Mouse (Mus musculus) liver, embryonic 15.5 days (tissue): Measurements from ENCODE around the gene Nacc1. TPM values are rescaled to one million over a fixed set of nuclear protein-coding genes. Genes with fewer than 3 reads are reported as not detected.

Source experiments
- ATAC-seq: fragments of 200-750 bp; cut with Nextera tagmentation; 2 replicates; pipeline ENCODE4 v1.8.0; 2017; ENCODE audit warnings: moderate number of reproducible peaks, mild to moderate bottlenecking, moderate library complexity; ENCODE audit not compliant: insufficient read depth
- H3K27ac ChIP-seq: fragments of 300-500 bp; sonication (generic); replicated peaks from 2 replicates; pipeline ENCODE4 v1.5.1; 2015; ENCODE audit warnings: mild to moderate bottlenecking, inconsistent platforms
- H3K27me3 ChIP-seq: fragments of 300-500 bp; sonication (generic); 2 replicates; pipeline ENCODE4 v1.6.1; 2015; ENCODE audit warnings: mild to moderate bottlenecking, inconsistent platforms
- H3K36me3 ChIP-seq: fragments of 300-500 bp; sonication (generic); replicated peaks from 2 replicates; pipeline ENCODE4 v1.6.1; 2015; ENCODE audit warnings: moderate library complexity, mild to moderate bottlenecking, inconsistent platforms
- H3K4me1 ChIP-seq: fragments of 300-500 bp; sonication (generic); replicated peaks from 2 replicates; pipeline ENCODE4 v1.6.1; 2015; ENCODE audit warnings: inconsistent platforms
- H3K4me2 ChIP-seq: fragments of 300-500 bp; sonication (generic); 2 replicates; pipeline ENCODE4 v1.6.1; 2015; ENCODE audit warnings: moderate library complexity, mild to moderate bottlenecking, inconsistent platforms
- H3K4me3 ChIP-seq: fragments of 300-500 bp; sonication (generic); replicated peaks from 2 replicates; pipeline ENCODE4 v1.5.1; 2015; ENCODE audit warnings: mild to moderate bottlenecking, inconsistent platforms
- H3K9ac ChIP-seq: fragments of 300-500 bp; sonication (generic); 2 replicates; pipeline ENCODE4 v1.6.1; 2015; ENCODE audit warnings: moderate library complexity, mild to moderate bottlenecking, inconsistent platforms
- H3K9me3 ChIP-seq: fragments of 300-500 bp; sonication (generic); replicated peaks from 2 replicates; pipeline ENCODE4 v1.6.1; 2016; ENCODE audit warnings: inconsistent platforms
- WGBS: fragments of 180-500 bp; shearing (Covaris S2); methylation state at CpG from one replicate; pipeline ENCODE4 v1.1.7; 2015; ENCODE audit warnings: mixed read lengths; ENCODE audit not compliant: insufficient replicate concordance; 5-methylcytosine and 5-hydroxymethylcytosine counted together
- polyA plus RNA-seq: library from polyadenylated mRNA; unstranded; fragments of >200 nt; fragmentation: Nextera tagmentation; extraction: Ambion mirVana; gene quantifications from 2 replicates; pipeline ENCODE4 v1.2.1, GENCODE M21; 2015

The Nacc1 gene
- polyA plus RNA-seq, 1 experiment from 2014 or later, result 6.2 TPM

DNA sequence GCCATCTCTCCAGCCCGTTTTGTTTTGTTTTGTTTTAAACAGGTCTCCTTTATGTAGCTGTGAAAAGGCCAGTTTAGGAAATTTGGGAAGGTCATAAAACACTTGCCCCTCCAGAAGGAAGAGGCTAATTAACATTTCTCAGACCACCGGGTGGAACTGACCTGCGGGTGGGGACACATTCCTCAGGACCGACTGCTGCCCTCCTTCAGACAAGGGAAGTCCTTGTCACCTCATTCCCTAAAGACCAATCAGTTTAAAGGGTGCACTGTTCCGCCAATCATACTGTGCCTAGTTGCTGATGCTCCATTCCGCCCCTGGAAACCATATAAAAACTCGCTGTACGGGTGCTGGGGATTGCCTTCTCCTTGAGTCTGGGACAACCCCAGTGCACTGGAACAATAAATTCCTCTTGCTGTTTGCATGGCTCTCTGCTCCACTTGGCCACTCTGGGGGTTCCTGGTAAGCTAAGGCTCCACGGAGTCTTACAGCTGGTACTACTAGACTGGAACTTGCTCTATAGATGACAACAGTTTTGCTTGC is 34.5 kb downstream of the Nacc1 start:
- no peak overlapping the region; the same call in 1 of the 2 replicates for H3K9ac ChIP-seq
- 54% methylated on average over 9 of the region's 9 CpGs for WGBS
- peaks cover 47% of the 10 kb centered on the region for H3K4me1 ChIP-seq

DNA sequence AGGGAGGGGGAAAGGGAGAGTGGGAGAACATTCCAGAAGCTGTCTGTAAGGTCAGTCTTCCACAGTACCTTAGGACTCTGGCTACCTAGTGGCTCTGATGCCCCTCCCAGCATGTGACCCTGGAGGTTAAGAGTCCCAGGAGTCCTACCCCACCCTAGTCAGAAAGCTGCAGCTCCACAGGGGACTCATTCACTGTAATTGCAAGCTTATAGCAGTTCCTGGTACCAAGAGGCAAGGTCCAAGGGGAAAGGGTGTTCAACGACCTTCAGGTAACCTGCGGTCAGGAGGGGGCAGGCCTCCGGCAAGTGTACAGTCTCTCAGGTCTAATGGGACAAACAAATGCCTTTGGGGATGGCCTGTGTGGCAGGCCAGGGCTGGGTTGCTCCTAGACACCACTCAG is 37.4 kb downstream of the Nacc1 start:
- Histone ChIP-seq H3K4me2 (no peak overlapping the region), H3K9me3 (no peaks in the 10 kb centered on the region), H3K27me3 (peaks cover 10% of the 10 kb centered on the region; the same call in 1 of the 2 replicates), H3K27ac (no peak overlapping the region; the same call in 1 of the 2 replicates), H3K9ac (no peak overlapping the region), H3K4me3 (no peak overlapping the region), H3K4me1 (peaks cover 28% of the 10 kb centered on the region), H3K36me3 (no peaks in the 10 kb centered on the region)
- WGBS, result 57% methylated on average over 3 of the region's 3 CpGs
- ATAC-seq, result no peak

More for the DNA sequence above, 34.5 kb downstream of the Nacc1 start:
- H3K27me3 ChIP-seq, result peaks cover 24% of the 10 kb centered on the region
- H3K9me3 ChIP-seq, result no peaks in the 10 kb centered on the region
- ATAC-seq, result no peak
- H3K4me3 ChIP-seq, result 0 out of 2 replicates have a peak overlapping the region, but pooled peaks have one; percentile 11
- no peaks in the 10 kb centered on the region for H3K36me3 ChIP-seq
- peak overlapping the region; percentile 20 for H3K4me2 ChIP-seq
- H3K27ac ChIP-seq, result peak overlapping the region; percentile 38; the same call in 1 of the 2 replicates

DNA sequence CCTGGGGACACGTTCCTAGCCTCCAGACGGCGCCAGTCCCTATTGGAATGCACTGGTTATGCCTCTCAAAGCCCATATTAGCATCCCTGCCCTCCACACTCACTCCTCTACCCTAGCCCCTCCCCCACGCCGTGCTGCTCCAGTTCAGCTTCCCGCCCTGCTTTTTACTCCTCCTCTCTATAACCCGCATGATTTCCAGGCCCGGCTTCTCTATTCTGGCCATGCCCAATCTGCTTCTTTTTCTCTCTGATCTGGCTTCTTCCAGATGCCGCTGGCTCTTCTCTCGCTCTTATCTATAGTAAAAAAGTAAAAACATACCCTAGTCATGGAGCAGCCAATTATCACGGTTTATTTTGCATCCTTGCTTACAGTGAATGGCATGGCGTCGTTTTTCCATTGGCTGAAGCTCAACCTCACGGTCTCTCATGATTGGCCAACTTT is 40.2 kb downstream of the Nacc1 start:
- Histone ChIP-seq H3K36me3 (no peaks in the 10 kb centered on the region), H3K27me3 (no peaks in the 10 kb centered on the region), H3K27ac (peak overlapping the region; percentile 42; the same call in 1 of the 2 replicates), H3K4me1 (peaks cover 14% of the 10 kb centered on the region), H3K4me2 (peak overlapping the region; percentile 53), H3K4me3 (no peak overlapping the region), H3K9me3 (no peaks in the 10 kb centered on the region), H3K9ac (no peak overlapping the region)
- ATAC-seq, result peak; percentile 34; the same call in 1 of the 2 replicates
- WGBS, result 10% methylated on average over 14 of the region's 14 CpGs

DNA sequence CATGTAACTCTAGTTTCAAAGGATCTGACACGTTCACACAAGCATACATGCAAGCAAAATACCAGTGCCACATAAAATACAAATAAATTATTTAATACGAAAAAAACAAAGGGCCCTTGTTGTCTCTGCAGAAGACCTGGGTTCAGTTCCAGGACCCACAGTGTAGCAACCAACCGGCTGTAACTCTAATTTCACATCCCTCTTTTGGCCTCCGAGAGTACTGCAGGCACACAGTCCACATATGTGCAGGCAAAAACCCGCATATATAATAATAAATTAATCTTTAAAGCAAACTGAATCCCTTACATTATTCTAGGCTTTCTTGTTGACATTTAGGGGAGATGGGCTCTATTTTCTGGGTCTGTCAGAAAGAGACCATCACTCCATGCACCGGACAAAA is 40.9 kb downstream of the Nacc1 start:
- 46% methylated on average over 6 of the region's 6 CpGs for WGBS
- no peak for ATAC-seq
- H3K4me1 ChIP-seq, result peaks cover 17% of the 10 kb centered on the region

DNA sequence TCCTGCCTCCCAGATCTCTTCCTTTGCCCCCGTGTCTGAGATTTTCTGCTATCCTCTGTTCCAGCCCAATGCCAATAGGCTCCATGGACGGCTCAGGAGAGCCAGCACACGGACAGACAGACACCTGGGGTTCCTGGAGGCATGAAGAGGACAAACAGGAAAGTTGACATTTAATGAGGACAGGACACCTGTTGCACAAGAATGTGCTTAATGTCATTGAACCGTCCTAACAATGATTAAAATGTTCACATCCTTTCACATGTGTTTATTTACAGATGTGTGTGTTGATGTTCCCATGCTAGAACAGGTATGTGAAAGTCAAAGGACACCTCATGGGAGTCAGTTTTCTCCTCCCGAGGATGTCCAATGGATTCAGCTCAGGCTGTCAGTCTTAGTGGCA is 44.6 kb downstream of the Nacc1 start:
- 65% methylated on average over 5 of the region's 5 CpGs for WGBS
- Histone ChIP-seq H3K4me1 (peaks cover 29% of the 10 kb centered on the region), H3K4me2 (no peak overlapping the region), H3K36me3 (no peaks in the 10 kb centered on the region), H3K4me3 (no peak overlapping the region), H3K9ac (no peak overlapping the region), H3K27me3 (peaks cover 5% of the 10 kb centered on the region), H3K9me3 (no peaks in the 10 kb centered on the region), H3K27ac (no peak overlapping the region)
- no peak for ATAC-seq

More for the DNA sequence above, 40.9 kb downstream of the Nacc1 start:
- H3K4me2 ChIP-seq, result peak overlapping the region; percentile 53; the same call in 1 of the 2 replicates
- H3K9me3 ChIP-seq, result no peaks in the 10 kb centered on the region
- H3K36me3 ChIP-seq, result no peaks in the 10 kb centered on the region
- no peak overlapping the region for H3K9ac ChIP-seq
- no peak overlapping the region for H3K4me3 ChIP-seq
- H3K27me3 ChIP-seq, result no peaks in the 10 kb centered on the region
- no peak overlapping the region for H3K27ac ChIP-seq

DNA sequence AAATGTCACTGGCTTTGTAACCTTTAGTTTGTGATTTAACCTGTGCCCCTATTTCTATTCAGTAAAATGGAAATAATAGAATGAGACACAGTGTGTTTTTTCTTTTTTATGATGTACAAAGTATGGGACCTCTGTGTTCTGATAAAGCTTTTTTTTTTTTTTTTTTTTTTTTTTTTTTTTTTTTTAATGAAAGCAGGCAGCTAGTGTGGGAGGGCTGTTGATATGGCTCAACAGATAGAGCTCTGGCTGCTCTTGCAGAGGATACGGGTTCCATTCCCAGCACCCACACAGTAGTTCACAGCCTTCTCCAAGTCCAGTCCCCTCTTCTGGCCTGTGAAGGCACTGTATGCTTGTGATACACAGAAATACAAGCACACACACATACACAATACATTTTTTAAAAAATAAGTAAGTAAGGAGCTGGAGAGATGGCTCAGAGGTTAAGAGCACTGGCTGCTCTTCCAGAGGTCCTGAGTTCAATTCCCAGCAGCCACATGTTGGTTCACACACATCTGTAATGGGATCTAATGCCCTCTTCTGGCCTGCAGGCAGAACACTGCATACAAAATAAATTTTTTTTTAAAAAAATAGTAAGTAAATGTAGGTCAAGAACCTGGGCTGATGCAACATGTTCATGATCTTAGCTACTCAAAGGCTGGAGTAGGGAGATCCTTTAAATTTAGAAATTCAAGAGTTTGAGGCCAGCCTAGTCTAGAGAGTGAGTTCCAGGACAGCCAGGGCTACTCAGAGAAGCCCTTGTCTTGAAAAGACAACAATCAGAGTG is 45.9 kb downstream of the Nacc1 start:
- no peak overlapping the region for H3K4me3 ChIP-seq
- no peak overlapping the region for H3K4me2 ChIP-seq
- no peak overlapping the region for H3K27ac ChIP-seq
- no peak for ATAC-seq
- H3K27me3 ChIP-seq, result peaks cover 18% of the 10 kb centered on the region
- 15% methylated on average over 1 of the region's 1 CpGs for WGBS
- no peaks in the 10 kb centered on the region for H3K36me3 ChIP-seq
- H3K9ac ChIP-seq, result no peak overlapping the region
- H3K4me1 ChIP-seq, result peaks cover 21% of the 10 kb centered on the region
- H3K9me3 ChIP-seq, result no peaks in the 10 kb centered on the region

DNA sequence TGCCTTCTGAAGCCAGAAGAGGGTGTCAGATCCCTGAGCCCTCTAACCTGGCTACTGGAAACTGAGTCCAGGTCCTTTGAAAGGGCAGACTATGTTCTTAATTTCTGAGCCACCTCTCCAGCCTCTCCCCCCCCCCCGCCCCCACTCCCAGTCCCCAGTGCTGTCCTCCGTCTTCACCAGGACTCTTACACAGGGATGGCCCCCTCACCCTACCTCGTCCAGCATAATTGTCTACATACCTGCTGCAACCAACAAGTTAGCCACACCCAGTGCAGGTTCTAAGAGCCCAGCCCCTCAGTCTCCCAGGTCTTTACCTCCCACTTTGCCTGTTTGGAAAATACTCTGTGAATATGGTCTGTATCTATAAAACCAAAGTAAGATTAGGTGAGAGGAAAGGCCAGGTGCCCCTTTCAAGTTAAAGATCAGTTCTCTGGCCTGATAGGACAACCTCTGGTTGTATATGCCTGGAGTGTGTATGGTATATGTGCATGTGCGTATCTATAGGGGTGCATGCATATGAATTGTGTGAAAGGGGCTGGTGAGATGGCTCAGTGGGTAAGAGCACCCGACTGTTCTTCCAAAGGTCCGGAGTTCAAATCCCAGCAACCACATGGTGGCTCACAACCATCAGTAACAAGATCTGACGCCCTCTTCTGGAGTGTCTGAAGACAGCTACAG is 46.9 kb downstream of the Nacc1 start:
- H3K36me3 ChIP-seq, result no peaks in the 10 kb centered on the region
- 69% methylated on average over 6 of the region's 7 CpGs for WGBS
- H3K4me1 ChIP-seq, result peaks cover 21% of the 10 kb centered on the region
- no peak for ATAC-seq
- no peak overlapping the region for H3K9ac ChIP-seq
- H3K27me3 ChIP-seq, result peaks cover 28% of the 10 kb centered on the region
- H3K4me2 ChIP-seq, result 0 out of 2 replicates have a peak overlapping the region, but pooled peaks have one; percentile 93
- H3K9me3 ChIP-seq, result no peaks in the 10 kb centered on the region
- H3K4me3 ChIP-seq, result 0 out of 2 replicates have a peak overlapping the region, but pooled peaks have one; percentile 72
- no peak overlapping the region for H3K27ac ChIP-seq

DNA sequence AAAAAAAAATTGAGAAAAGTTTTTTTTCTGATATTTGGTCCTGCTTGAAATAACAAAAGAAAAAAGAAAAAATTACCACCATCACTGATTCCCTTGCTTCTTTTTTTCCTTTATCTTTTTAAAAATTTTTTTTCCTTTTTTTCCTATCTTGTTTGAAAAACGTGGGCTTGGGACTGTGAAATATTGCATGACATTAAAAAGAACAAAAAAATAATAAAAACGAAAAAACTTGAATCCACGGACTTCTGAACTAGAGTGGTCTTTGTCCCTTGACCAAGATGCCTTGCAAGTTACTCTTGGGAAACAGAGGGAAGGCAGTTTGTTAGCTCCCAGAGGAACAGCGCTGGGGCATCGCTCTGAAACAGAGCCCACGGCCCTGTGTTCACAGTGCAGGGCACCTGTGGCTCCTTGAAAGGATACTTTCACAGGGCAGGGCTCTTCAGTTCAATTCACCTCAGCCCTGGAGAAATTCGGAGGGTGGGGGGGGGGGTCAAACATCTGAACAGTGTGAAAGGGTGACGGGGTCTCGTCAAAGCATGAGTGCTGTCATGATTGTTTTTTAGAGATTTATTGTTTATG is 47.6 kb downstream of the Nacc1 start:
- H3K36me3 ChIP-seq, result no peaks in the 10 kb centered on the region
- H3K9me3 ChIP-seq, result no peaks in the 10 kb centered on the region
- H3K4me3 ChIP-seq, result peak overlapping the region; percentile 72
- peaks cover 21% of the 10 kb centered on the region for H3K4me1 ChIP-seq
- WGBS, result 33% methylated on average over 9 of the region's 9 CpGs
- peaks cover 30% of the 10 kb centered on the region for H3K27me3 ChIP-seq
- 0 out of 2 replicates have a peak overlapping the region, but pooled peaks have one; percentile 65 for H3K27ac ChIP-seq
- H3K9ac ChIP-seq, result peak overlapping the region; percentile 41
- H3K4me2 ChIP-seq, result peak overlapping the region; percentile 93
- ATAC-seq, result no peak

DNA sequence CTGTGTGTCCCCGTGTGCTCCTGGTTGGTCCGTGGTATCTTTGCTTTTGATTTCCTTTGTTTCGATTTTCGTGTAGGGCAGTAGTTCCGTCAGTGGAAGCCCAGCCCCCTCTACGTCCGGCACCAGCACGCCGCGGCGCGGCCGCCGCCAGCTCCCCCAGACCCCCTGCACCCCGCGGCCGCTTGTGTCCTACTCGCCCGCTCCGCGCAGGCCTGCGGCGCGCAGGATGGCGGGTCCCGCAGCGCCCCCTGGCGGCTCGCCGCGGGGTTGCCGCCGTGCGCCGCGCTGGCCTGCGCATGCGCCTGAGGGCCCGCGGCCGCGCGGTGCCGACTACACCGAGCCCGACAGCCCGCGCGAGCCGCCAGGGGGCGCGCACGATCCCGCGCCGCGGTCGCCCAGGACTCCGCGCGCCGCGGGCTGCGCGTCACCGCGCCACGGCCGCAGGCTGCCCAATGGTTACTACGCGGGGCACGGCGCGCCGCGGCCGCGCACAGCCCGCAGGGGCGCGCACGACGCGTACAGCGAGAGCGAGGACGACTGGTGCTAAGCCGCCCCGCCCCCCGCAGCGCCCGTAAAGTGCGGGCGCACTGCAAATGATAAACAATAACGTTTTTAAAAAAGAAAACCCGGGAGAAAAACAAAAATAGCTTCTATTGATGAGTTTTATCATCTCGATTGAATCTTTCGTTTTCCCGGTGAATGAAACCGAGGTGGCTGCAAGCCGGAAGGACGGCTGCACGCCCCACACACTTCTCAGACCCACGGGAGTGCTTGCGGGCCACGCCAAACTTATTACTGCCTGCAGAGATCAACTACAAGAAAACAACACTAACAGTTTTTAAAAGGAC is 48.3 kb downstream of the Nacc1 start:
- WGBS, result under 1% methylated on average over 106 of the region's 106 CpGs
- H3K4me1 ChIP-seq, result peaks cover 21% of the 10 kb centered on the region
- H3K4me3 ChIP-seq, result peak overlapping the region; percentile 72
- peak overlapping the region; percentile 93 for H3K4me2 ChIP-seq
- peaks cover 30% of the 10 kb centered on the region for H3K27me3 ChIP-seq
- peak; percentile 99 for ATAC-seq
- no peaks in the 10 kb centered on the region for H3K9me3 ChIP-seq
- H3K9ac ChIP-seq, result peak overlapping the region; percentile 66
- H3K27ac ChIP-seq, result peak overlapping the region; percentile 65; the same call in 1 of the 2 replicates
- no peaks in the 10 kb centered on the region for H3K36me3 ChIP-seq

DNA sequence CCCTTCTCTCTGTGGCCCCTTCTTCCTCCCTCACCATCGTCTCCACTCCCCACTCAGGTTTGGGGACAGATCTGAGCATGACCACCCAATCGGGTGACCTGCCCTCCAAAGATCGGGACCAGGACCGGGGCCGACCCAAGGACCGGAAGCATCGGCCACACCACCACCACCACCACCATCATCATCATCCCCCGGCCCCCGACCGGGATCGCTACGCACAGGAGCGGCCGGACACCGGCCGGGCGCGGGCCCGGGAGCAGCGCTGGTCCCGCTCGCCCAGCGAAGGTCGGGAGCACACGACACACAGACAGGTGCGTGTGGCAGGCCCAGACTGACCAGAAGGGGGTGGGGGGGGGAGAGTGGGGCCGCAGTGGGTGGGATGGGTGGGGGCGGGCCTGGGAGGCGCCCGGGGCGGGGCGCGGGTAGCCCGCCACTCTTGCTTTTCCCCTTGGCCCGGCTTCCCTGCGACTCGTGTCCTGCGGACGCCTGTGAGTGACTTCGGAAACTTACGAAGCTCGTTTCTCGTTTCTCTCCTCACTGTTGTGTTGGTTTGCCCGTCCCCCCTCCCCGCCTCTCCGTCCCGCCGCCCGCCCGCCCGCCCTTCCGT is 49.0 kb downstream of the Nacc1 start:
- H3K36me3 ChIP-seq, result no peaks in the 10 kb centered on the region
- H3K27me3 ChIP-seq, result peaks cover 30% of the 10 kb centered on the region
- peak overlapping the region; percentile 59; the same call in 1 of the 2 replicates for H3K27ac ChIP-seq
- peak overlapping the region; percentile 72 for H3K4me3 ChIP-seq
- peaks cover 21% of the 10 kb centered on the region for H3K4me1 ChIP-seq
- under 1% methylated on average over 49 of the region's 52 CpGs for WGBS
- peak overlapping the region; percentile 93 for H3K4me2 ChIP-seq
- peak overlapping the region; percentile 66; the same call in 1 of the 2 replicates for H3K9ac ChIP-seq
- H3K9me3 ChIP-seq, result no peaks in the 10 kb centered on the region
- ATAC-seq, result no peak; the same call in 1 of the 2 replicates
